Mouse (Mus musculus): ENCODE data around the gene Wdr20. TPM values are rescaled to one million over a fixed set of nuclear protein-coding genes. Genes with fewer than 3 reads are reported as not detected.
"Not testable (repeated sequence)": the region's sequence is repeated elsewhere in the genome, so short reads cannot be mapped to it uniquely, and the experiment has no call there.

The Wdr20 gene
- polyA plus RNA-seq, 1 experiment from 2014 or later: 25.4 TPM

DNA sequence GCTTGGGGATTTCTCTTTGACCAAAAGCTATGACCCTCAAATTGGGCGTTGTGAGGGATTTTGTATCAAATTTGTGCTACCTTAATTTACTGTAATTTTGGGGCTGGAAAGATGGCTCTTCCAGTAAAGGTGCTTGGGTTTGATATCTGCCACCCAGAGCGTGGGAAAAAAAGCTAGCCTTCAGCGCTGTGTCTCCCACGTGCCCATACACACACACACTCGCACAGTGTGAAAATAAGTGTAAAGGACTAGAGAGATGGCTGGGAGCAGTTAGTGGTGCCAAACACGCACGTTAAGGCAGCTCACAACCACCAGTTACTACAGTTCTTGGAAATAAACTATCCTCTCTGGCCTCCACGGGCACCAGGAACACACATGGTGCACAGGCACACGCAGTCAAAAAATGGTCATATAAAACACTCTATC, 40.8 kb upstream of the Wdr20 start:
- no peak for TF ChIP-seq CTCF (IDR thresholded peaks at IDR 0.05; ENCODE audit: low read depth)
- DNase-seq (no peak), ATAC-seq (ENCODE audit: insufficient read depth) (no peak)
- Histone ChIP-seq H3K4me2 (peak overlapping the region; percentile 90), H3K27ac (ENCODE audit: low read depth) (peak overlapping the region; percentile 84), H3K9ac (peak overlapping the region; percentile 79), H3K27me3 (ENCODE audit: insufficient read depth, low read length) (no peaks in the 10 kb centered on the region), H3K36me3 (ENCODE audit: insufficient read depth) (peaks cover 25% of the 10 kb centered on the region), H3K4me3 (ENCODE audit: low read depth, low read length) (peak overlapping the region; percentile 100), H3K4me1 (ENCODE audit: insufficient read depth) (peaks cover 10% of the 10 kb centered on the region; the same call in 1 of the 2 replicates), H3K9me3 (ENCODE audit: low read depth, low read length) (no peaks in the 10 kb centered on the region)
- 41% methylated on average over 9 of the region's 9 CpGs for WGBS

DNA sequence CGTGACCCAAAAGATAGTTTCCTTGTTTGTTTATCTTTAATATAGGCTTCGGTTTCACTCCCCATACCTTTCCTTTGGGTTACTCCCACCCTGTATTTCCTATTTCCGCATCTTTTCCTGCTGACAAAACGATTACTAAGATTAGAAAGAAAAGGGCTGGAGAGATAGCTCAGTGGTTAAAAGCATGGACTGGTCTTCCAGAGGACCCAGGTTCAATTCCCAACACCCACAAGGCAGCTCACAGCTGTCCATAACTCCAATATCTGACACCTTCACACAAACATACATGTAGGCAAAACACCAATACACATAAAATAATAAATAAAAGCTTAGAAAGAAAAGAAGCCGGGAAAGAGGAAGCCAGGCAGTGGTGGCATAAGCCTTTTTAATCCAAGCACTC, 40.3 kb upstream of the Wdr20 start:
- no peak overlapping the region for H3K9ac ChIP-seq
- H3K9me3 ChIP-seq (ENCODE audit: low read depth, low read length): no peaks in the 10 kb centered on the region
- 60% methylated on average over 5 of the region's 5 CpGs for WGBS
- ATAC-seq (ENCODE audit: insufficient read depth) (no peak), DNase-seq (no peak)
- H3K36me3 ChIP-seq (ENCODE audit: insufficient read depth): peaks cover 22% of the 10 kb centered on the region
- no peaks in the 10 kb centered on the region for H3K27me3 ChIP-seq (ENCODE audit: insufficient read depth, low read length)
- no peak overlapping the region for H3K27ac ChIP-seq (ENCODE audit: low read depth)
- no peak for TF ChIP-seq CTCF (IDR thresholded peaks at IDR 0.05; ENCODE audit: low read depth)
- peak overlapping the region; percentile 100; the same call in 1 of the 2 replicates for H3K4me3 ChIP-seq (ENCODE audit: low read depth, low read length)
- H3K4me1 ChIP-seq (ENCODE audit: insufficient read depth): peaks cover 10% of the 10 kb centered on the region; the same call in 1 of the 2 replicates
- peak overlapping the region; percentile 90; the same call in 1 of the 2 replicates for H3K4me2 ChIP-seq

DNA sequence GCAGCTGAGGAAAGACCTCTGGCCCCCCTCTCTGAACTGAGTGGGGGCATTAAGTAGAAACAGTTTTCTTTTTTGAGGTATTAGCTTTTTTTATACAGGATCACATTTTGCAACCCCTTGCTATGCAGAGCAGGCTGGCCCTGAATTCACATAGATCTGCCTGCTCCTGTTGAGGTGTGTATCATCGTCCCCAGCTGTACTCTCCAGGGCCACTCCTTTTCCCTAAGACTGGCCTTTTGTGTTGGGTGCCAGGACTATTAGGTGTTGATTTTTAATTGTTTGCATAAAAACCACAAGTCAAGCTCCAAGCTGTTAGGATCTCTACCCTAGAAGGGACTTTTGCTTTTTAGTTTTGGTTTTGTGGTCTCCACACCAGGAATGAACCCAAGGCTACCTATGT, 39.7 kb upstream of the Wdr20 start:
- Histone ChIP-seq H3K27me3 (ENCODE audit: insufficient read depth, low read length) (no peaks in the 10 kb centered on the region), H3K27ac (ENCODE audit: low read depth) (no peak overlapping the region), H3K4me3 (ENCODE audit: low read depth, low read length) (no peak overlapping the region), H3K9me3 (ENCODE audit: low read depth, low read length) (no peaks in the 10 kb centered on the region), H3K36me3 (ENCODE audit: insufficient read depth) (peaks cover 17% of the 10 kb centered on the region), H3K4me2 (no peak overlapping the region), H3K4me1 (ENCODE audit: insufficient read depth) (peaks cover 10% of the 10 kb centered on the region; the same call in 1 of the 2 replicates), H3K9ac (no peak overlapping the region)
- ATAC-seq (ENCODE audit: insufficient read depth) (no peak), DNase-seq (no peak)
- WGBS: 81% methylated on average over 1 of the region's 1 CpGs
- no peak for TF ChIP-seq CTCF (IDR thresholded peaks at IDR 0.05; ENCODE audit: low read depth)

DNA sequence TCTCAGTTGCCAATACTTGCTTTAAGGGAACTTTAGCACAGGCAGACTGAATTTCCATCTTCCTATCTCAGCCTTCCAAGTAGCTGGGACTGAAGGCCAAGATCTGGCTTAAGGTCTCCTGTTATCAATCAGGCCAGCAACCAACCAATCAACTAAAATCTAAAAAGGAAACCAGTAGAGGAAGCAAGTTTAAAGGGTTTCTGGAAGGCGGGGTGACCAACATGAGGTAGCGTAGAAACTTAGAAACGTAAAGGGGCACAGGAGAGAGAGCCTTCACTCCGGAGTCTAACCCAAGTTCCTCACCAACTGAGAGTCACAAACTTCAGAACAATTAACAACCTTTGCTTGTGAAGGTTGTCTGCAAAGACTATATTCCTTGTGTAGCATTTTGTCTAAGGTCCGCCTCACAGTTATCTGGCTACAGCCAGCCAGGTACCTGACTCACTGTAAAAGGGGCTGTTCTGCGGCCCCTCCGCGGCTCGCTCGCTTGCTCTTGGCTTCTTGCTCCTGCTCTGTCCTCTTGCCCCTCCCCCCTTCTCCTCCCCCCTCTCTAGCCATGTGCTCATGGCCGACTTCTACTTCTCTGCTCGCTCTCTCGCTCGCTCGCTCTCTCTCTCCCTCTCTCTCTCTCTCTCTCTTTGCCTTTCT, 39.1 kb upstream of the Wdr20 start:
- DNase-seq (no peak), ATAC-seq (ENCODE audit: insufficient read depth) (no peak)
- Histone ChIP-seq H3K36me3 (ENCODE audit: insufficient read depth) (peaks cover 12% of the 10 kb centered on the region), H3K27ac (ENCODE audit: low read depth) (no peak overlapping the region), H3K27me3 (ENCODE audit: insufficient read depth, low read length) (no peaks in the 10 kb centered on the region), H3K4me3 (ENCODE audit: low read depth, low read length) (no peak overlapping the region), H3K9me3 (ENCODE audit: low read depth, low read length) (no peaks in the 10 kb centered on the region), H3K4me2 (peak overlapping the region; percentile 34), H3K9ac (no peak overlapping the region), H3K4me1 (ENCODE audit: insufficient read depth) (peaks cover 10% of the 10 kb centered on the region; the same call in 1 of the 2 replicates)
- WGBS: 35% methylated on average over 15 of the region's 15 CpGs
- no peak for TF ChIP-seq CTCF (IDR thresholded peaks at IDR 0.05; ENCODE audit: low read depth)

DNA sequence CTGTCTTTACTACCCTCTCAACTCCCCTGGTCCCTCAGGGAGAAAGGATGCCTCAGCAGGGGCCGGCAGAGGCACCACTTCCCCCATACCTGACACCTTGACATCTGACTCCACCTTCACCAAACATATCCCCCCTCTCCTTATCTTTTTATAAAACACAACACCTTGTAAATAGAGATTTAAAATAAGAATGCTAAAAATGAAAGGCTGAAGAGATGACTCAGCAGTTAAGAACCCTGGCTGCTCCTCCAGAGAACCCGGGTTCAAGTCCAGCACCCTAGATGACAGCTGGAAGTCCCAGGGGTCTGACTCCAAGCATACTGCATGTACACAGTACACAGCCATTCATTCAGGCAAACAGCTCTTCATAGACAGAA, 38.6 kb upstream of the Wdr20 start:
- H3K27ac ChIP-seq (ENCODE audit: low read depth): no peak overlapping the region
- no peaks in the 10 kb centered on the region for H3K9me3 ChIP-seq (ENCODE audit: low read depth, low read length)
- peaks cover 10% of the 10 kb centered on the region; the same call in 1 of the 2 replicates for H3K4me1 ChIP-seq (ENCODE audit: insufficient read depth)
- 52% methylated on average over 2 of the region's 2 CpGs for WGBS
- H3K4me2 ChIP-seq: peak overlapping the region; percentile 34
- no peak overlapping the region for H3K4me3 ChIP-seq (ENCODE audit: low read depth, low read length)
- TF ChIP-seq CTCF (IDR thresholded peaks at IDR 0.05; ENCODE audit: low read depth): no peak
- H3K36me3 ChIP-seq (ENCODE audit: insufficient read depth): peaks cover 9% of the 10 kb centered on the region
- no peaks in the 10 kb centered on the region for H3K27me3 ChIP-seq (ENCODE audit: insufficient read depth, low read length)
- ATAC-seq (ENCODE audit: insufficient read depth) (no peak), DNase-seq (no peak)
- no peak overlapping the region for H3K9ac ChIP-seq

DNA sequence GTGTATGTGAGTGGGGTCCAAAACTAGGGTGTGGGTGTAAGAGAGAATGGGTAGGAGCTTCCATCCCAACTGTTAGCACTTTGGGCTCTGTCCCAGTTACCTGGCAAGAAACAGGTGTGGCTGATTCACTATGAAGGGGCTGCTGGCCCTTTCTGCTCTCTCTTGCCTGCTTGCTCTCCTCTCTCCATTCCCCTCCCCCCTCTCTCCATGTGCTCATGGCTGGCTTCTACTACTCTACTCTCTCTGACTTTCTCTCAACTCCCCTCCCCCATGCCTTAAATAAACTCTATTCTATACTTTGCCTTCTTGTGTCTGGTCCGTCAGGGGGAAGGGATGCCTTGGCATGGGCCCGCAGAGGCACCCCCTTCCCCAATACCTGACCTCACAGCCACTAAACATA, 37.0 kb upstream of the Wdr20 start:
- no peak overlapping the region for H3K9ac ChIP-seq
- ATAC-seq (ENCODE audit: insufficient read depth): no peak
- no peaks in the 10 kb centered on the region for H3K36me3 ChIP-seq (ENCODE audit: insufficient read depth)
- no peak for TF ChIP-seq CTCF (IDR thresholded peaks at IDR 0.05; ENCODE audit: low read depth)
- WGBS: 46% methylated on average over 2 of the region's 2 CpGs
- H3K27ac ChIP-seq (ENCODE audit: low read depth): no peak overlapping the region
- no peaks in the 10 kb centered on the region for H3K27me3 ChIP-seq (ENCODE audit: insufficient read depth, low read length)
- peaks cover 5% of the 10 kb centered on the region; the same call in 1 of the 2 replicates for H3K4me1 ChIP-seq (ENCODE audit: insufficient read depth)
- no peaks in the 10 kb centered on the region for H3K9me3 ChIP-seq (ENCODE audit: low read depth, low read length)
- no peak overlapping the region for H3K4me3 ChIP-seq (ENCODE audit: low read depth, low read length)
- H3K4me2 ChIP-seq: no peak overlapping the region
- no peak for DNase-seq

DNA sequence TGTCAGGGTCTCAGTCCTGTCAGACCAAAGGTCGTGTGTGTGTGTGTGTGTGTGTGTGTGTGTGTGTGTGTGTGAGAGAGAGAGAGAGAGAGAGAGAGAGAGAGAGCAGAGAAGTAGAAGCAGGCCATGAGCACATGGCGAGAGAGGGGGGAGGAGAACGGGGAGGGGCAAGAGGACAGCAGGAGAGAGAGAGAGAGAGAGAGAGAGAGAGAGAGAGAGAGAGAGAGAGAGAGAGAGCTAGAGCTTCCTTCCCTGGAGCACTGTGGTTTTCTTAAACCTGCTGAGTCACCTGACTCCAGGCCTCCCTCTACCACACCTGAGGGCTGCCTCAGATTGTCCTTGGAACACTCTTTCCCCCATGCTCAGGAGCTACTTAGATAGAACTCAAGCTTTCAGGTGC, 36.4 kb upstream of the Wdr20 start:
- not testable (repeated sequence) for H3K27ac ChIP-seq (ENCODE audit: low read depth); H3K36me3 ChIP-seq (ENCODE audit: insufficient read depth); H3K4me3 ChIP-seq (ENCODE audit: low read depth, low read length); ATAC-seq (ENCODE audit: insufficient read depth); H3K4me1 ChIP-seq (ENCODE audit: insufficient read depth); H3K4me2 ChIP-seq; H3K27me3 ChIP-seq (ENCODE audit: insufficient read depth, low read length); H3K9me3 ChIP-seq (ENCODE audit: low read depth, low read length); H3K9ac ChIP-seq; DNase-seq
- 23% methylated on average over 3 of the region's 3 CpGs for WGBS
